Mouse (Mus musculus): ENCODE data around the gene Adamts8. TPM values are rescaled to one million over a fixed set of nuclear protein-coding genes. Genes with fewer than 3 reads are reported as not detected.

The Adamts8 gene
- total RNA-seq, 2 experiments from 2014 or later, result 5.8 to 7.1 TPM

DNA sequence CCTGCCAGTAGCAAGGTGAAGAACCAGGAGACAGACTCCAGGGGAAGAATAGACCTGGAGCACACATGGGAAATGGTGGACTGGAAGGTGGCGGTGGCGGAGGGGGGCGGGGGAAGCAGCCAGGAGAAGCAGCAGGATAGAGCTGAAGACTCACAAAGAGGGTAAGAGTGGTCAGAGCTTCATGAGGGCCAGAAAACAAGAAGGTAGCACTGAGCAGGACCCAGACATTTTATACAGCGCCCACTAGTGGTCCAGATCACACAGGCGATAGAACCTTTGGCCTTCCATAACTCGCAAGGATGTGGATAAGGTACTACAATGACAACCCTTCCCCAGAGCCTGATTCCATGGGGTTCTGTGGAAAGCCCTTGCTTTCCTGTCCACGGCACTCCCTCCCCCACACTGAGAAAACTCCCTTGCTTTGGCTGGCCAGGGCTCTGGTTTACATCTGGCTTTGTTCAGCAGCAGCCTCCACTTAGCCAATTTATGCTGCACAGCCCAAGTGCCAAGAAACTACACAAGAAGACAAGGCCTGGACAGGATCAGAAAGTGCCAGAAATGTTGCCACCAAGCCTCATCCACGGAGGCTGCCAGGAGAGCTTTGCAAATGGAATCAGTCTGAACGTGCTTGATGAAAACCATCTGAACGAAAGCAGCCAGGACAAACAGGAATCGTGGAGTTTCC is 34.1 kb downstream of the Adamts8 start:
- DNase-seq (ENCODE audit: low spot score in 2 of 2), result no peak

DNA sequence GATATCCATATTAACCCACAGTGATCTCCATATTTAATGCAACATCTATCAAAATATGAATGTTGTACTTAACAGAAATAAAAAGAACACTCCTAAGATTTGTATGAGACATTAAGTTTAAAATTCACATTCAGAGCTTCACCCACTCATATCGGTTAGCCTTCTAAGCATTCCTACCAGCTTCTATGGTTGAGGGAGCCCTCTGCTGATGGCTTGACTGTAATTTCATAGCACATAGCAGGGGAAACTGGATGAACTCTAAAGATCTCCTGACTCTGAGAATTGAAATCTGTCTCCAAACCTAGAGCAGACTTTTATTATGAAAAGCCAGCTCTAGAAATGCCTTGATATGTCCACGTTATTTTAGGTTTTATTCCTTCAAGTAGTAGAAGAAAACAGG is 38.1 kb downstream of the Adamts8 start:
- DNase-seq (ENCODE audit: low spot score in 2 of 2), result no peak

DNA sequence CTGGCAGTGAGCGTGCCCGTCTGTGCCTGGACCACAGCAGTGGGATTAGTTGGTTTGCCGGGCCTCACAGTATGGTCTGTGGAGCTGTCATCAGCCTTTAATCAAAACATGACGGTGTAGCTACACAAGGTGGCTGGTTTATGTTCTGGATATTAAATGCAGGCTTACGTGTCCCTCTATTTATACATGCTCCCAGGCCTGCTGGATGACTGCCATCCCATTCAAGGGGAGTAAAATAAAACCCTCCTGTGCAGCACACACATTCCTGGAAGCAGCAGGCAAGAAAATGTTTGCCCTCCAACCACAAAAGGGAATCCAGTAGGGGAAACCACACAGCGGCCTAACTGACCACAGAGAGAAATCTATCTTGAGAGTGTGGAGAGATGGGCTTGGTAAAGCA is 43.4 kb downstream of the Adamts8 start:
- no peak for DNase-seq (ENCODE audit: low spot score in 2 of 2)

DNA sequence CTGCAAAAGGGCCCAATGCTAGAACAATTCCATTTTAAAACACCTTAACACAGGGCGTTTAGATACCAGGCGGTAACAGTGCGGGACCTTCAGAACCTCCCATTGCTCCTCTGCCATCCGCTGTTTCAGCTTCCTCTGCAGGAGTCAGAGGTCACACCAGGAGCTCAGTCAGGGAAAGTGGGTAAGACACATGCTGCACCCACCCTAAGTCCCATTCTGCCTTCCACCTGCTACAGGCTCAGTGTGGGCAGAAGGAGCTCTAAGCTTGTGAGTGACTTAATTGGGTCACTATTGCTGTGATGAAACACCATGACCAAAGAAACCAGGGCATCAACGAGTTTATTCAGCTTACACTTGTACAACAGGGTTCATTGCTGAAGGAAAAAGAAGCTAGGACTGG is 50.7 kb downstream of the Adamts8 start:
- DNase-seq (ENCODE audit: low spot score in 2 of 2), result no peak

DNA sequence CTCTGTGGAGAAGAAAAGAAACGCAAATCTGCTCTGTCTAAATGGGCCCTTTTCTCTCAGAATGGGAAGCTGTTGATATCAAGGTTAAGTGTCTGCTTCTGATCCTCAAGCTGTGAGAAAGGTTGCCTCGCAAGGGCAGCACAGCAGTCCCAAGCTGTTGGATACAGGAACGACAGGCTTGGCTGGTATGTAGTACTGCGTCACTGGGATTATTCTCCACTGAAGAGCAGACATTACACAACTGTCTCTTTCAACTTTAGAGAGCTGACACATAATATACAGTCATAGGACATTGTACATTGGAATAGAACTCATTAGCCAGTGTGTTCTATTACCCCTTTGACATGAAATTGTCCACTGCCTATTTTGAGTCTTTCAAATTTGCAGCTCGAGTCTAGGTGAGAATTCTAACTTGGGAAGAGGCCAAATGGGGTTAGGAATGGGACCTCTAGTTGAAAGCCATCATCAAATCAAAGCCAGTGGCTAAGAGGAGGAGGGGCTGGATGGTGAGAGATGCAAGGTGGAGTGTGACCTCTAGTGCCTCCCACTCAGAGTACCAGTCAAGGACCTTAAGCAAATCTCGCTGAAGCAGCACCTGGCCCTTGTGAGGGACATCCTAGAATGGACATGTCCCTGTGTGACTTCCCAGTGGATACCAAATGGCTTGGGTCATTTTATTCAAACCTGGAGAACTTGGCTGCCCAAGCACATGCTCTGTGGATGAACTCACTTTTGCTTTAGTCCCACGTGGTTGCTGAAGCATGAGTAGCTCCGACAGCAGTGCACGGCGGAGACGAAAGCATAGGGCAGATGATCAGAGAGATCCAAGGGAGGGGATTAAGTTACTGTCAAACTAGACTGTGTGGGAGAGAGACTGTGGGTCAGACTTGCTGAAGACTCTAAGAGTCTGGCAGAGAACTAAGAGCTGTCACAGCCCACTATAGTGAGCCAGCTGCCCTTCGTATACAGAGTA is 54.5 kb downstream of the Adamts8 start:
- DNase-seq (ENCODE audit: low spot score in 2 of 2), result no peak

DNA sequence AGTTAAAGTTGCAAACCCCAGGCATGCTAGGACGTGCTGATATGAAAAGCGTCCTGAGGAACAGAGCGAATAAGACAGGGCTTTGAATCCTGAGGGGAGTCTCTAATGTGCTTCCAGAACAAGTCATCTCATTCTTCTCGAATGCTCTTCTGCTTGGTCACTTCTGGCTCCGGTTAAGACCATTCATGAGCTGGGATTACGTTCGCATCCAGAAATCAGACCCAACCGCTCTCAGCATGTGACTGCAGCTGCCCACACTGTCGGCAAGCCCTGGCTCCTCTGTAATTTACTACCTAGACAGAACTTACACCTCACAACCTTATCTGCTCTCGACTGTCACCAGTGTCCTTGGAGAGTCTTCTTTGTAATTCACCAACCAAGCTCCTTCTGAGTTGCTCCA is 58.3 kb downstream of the Adamts8 start:
- no peak for DNase-seq (ENCODE audit: low spot score in 2 of 2)

DNA sequence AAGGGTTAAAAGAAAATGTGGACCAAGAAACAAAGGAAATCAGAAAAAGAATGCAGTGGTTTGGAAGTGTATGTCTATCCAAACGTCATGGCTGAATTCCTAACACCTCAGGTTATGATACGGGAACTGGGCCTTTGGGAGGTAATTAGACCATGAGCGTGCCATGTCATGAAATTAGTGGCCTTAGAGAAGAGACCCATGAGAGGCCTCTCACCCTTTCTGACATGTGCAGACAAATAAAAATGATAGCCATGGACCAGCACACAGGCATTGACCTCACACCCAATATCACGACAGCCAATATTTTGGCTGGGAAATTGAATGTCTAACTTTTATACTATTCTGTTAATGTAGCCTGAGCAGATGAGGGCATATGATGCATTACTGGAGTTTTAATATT is 60.2 kb downstream of the Adamts8 start:
- no peak for DNase-seq (ENCODE audit: low spot score in 2 of 2)

DNA sequence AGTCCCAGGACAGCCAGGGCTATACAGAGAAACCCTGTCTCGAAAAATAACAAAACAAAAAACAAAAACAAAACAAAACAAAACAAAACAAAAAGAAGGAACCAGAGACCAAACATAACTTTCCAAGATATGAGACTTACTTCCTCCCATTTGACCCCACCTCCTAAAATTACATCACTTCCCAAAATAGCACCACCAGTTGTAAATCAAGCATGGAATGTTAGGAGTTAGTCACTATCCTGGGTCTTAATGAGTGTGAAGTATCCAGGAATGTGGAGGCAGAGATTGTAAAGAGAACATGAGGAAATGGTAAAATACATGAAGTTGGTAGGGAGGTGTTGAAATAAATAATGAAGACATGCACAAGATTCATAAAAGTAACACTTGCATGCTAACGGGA is 67.0 kb downstream of the Adamts8 start:
- DNase-seq (ENCODE audit: low spot score in 2 of 2), result no peak

DNA sequence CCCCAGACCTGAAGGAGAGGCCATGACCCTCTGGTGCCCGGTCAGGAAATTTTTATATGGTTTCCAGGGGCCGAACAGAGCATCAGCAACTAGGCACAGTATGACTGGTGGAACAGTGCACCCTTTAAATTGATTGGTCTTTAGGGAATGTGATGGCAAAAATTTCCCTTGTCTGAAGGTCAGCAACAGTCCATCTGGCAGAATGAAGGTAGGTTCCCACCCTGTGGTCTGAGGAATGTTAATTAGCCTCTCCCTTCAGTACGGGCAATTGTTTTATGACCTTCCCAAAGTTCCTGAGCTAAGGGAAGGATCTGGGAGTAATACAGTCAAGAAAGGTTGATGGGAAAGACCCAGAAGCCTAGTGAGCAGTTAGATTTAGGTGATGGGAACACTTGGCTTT is 67.7 kb downstream of the Adamts8 start:
- no peak for DNase-seq (ENCODE audit: low spot score in 2 of 2)

DNA sequence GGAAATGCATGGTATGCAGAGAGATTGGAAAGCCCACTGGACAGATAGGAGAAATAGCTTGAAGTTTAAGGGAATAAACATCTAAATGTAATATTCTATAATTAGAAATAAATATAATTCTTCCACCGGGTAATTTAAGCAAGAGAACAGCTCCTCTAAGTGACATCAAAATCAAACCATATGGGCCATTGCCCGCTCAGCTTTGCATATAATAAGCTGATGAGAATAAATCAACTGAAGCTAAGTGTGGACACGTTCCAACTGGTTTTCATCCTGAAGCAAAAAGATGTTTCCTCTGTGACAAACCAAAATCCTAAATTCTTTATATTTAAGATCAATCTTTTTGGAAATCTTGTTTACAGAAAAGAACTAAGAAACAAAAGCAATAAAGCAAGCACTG is 68.4 kb downstream of the Adamts8 start:
- no peak for DNase-seq (ENCODE audit: low spot score in 2 of 2)

DNA sequence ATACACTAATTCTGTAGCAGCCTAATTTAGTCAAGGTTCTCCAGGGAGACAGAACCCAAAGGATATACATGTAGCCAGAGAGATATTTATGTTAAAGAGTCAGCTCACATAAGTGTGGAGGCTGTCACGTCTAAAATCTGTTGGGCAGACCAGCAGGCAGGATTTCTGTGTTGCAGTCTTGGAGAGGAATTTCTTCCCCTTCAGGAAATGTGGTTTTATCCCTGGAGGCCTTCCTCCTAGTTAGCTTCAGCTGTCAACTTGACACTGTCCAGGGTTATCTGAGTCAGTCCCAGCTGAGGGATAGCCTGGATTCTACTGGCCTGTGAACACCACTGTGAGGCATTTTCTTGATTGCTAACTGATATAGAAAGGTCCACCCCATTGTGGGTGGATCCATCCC is 69.2 kb downstream of the Adamts8 start:
- DNase-seq (ENCODE audit: low spot score in 2 of 2), result no peak

DNA sequence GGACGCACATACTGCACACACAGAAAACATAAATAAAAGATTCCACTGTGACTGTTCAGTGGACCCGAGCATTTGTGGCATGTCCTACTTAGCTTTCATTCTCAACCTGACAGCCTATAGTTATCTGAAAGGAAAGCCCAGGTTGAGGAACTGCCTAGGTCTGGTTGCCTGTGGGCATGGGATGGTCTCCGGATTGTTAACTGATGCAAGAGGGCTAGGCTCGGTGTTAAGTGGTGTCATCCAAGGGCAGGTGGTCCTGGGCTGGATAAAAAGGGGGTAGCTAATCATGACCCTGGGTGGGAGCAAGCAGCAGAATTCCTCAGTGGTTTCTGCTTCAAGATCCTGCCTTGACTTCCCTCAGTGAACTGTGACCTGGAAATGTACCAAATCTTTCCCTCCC is 70.3 kb downstream of the Adamts8 start:
- no peak for DNase-seq (ENCODE audit: low spot score in 2 of 2)

DNA sequence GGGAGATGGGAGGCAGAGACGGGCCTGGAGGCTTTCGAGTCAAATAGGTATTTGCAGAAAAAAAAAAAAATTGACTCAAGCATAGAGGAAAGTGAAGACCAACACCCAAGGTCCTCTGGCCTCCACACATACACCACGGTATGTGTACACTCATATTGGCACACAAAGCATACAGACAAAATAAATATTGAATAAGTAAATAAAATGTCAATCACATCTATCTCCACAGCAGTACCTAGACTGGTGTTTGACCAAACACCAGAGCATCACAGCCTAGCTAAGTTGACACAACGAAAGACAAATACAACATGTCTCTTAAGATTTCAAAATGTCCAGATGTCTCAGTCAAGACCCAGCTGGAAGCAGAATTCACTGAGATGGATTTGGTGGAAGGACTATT is 71.1 kb downstream of the Adamts8 start:
- no peak for DNase-seq (ENCODE audit: low spot score in 2 of 2)

Other genes starting within 250 kb of the Adamts8 start
- gene Adamts15, start 20.1 kb upstream of the Adamts8 start, total RNA-seq (2021), result 1 to 10 TPM; 7.7 to 8.7 TPM
- 10 to 100 TPM; 34.6 to 35.7 TPM for gene Zbtb44, start 88.1 kb downstream of the Adamts8 start, total RNA-seq (2021)
- gene St14, start 189.3 kb downstream of the Adamts8 start, total RNA-seq (2021), result under 1 TPM; 0.74 to 0.82 TPM